Mouse (Mus musculus) adrenal gland, postnatal 25 days (tissue): ENCODE measurements at regions not wholly inside any gene's neighbourhood (a gene's known extent, or its start where the extent isn't known, plus 50 kb on each side); places are given as distances from the start of the nearest gene placed in this dataset.

ENCODE experiments used
- DNase-seq: peaks from one replicate; pipeline ENCODE4 v3.0.0; 2021; ENCODE audit warnings: mixed read lengths

- no peak for DNase-seq
Measured at GRCm38 (mm10) chr8:103270815-103271553, 485.5 kb upstream of the Cdh11 start.

GRCm38 (mm10) chr8:103272305-103273079, 487.1 kb upstream of the Cdh11 start:
- DNase-seq, result no peak

GRCm38 (mm10) chr8:103273476-103273875, 488.0 kb upstream of the Cdh11 start:
- no peak for DNase-seq

GRCm38 (mm10) chr8:103281801-103282200, 496.4 kb upstream of the Cdh11 start:
- no peak for DNase-seq

GRCm38 (mm10) chr8:103288561-103288974, 503.1 kb upstream of the Cdh11 start:
- DNase-seq, result no peak

GRCm38 (mm10) chr8:103292896-103293295, 507.5 kb upstream of the Cdh11 start:
- no peak for DNase-seq

GRCm38 (mm10) chr8:103306476-103307183, 521.2 kb upstream of the Cdh11 start:
- no peak for DNase-seq

- no peak for DNase-seq
Measured at GRCm38 (mm10) chr8:103313576-103313975, 528.1 kb upstream of the Cdh11 start.

- no peak for DNase-seq
Measured at GRCm38 (mm10) chr8:103314279-103315022, 529.0 kb upstream of the Cdh11 start.

GRCm38 (mm10) chr8:103315742-103316141, 530.3 kb upstream of the Cdh11 start:
- DNase-seq, result no peak

GRCm38 (mm10) chr8:103316691-103317091, 531.2 kb upstream of the Cdh11 start:
- no peak for DNase-seq

- no peak for DNase-seq
Measured at GRCm38 (mm10) chr8:103317149-103317725, 531.8 kb upstream of the Cdh11 start.

GRCm38 (mm10) chr8:103324016-103324665, 538.7 kb upstream of the Cdh11 start:
- no peak for DNase-seq

GRCm38 (mm10) chr8:103331415-103331814, 546.0 kb upstream of the Cdh11 start:
- DNase-seq, result no peak

- DNase-seq, result no peak
Measured at GRCm38 (mm10) chr8:103337314-103337713, 551.9 kb upstream of the Cdh11 start.

GRCm38 (mm10) chr8:103339042-103339441, 553.6 kb upstream of the Cdh11 start:
- DNase-seq, result no peak

- no peak for DNase-seq
Measured at GRCm38 (mm10) chr8:103339951-103340350, 554.5 kb upstream of the Cdh11 start.

- no peak for DNase-seq
Measured at GRCm38 (mm10) chr8:103343891-103344290, 558.4 kb upstream of the Cdh11 start.

- no peak for DNase-seq
Measured at GRCm38 (mm10) chr8:103344871-103345270, 559.4 kb upstream of the Cdh11 start.

GRCm38 (mm10) chr8:103347158-103347871, 561.9 kb upstream of the Cdh11 start:
- no peak for DNase-seq

GRCm38 (mm10) chr8:103361713-103362112, 576.3 kb upstream of the Cdh11 start:
- no peak for DNase-seq
